Mouse (Mus musculus): Measurements from ENCODE around the gene Pparg.

Pparg gene

GRCm38 (mm10) chr6:115366869-115367610 lies 6.3 kb downstream of the Pparg start:
- no peak for DNase-seq

- no peak for DNase-seq
Measured at GRCm38 (mm10) chr6:115374871-115375852, 14.4 kb downstream of the Pparg start.

GRCm38 (mm10) chr6:115380596-115380995 lies 19.8 kb downstream of the Pparg start:
- DNase-seq: no peak

- no peak for DNase-seq
Measured at GRCm38 (mm10) chr6:115382712-115383111, 22.0 kb downstream of the Pparg start.

GRCm38 (mm10) chr6:115389945-115390540 lies 29.3 kb downstream of the Pparg start:
- no peak for DNase-seq

- no peak for DNase-seq
Measured at GRCm38 (mm10) chr6:115396911-115397310, 36.2 kb downstream of the Pparg start.

- no peak for DNase-seq
Measured at GRCm38 (mm10) chr6:115404354-115404753, 43.6 kb downstream of the Pparg start.

- no peak for DNase-seq
Measured at GRCm38 (mm10) chr6:115411477-115411876, 50.7 kb downstream of the Pparg start.

- no peak for DNase-seq
Measured at GRCm38 (mm10) chr6:115418171-115418570, 57.4 kb downstream of the Pparg start.

- no peak for DNase-seq
Measured at GRCm38 (mm10) chr6:115418964-115419363, 58.2 kb downstream of the Pparg start.

- no peak for DNase-seq
Measured at GRCm38 (mm10) chr6:115420963-115421362, 60.2 kb downstream of the Pparg start.

- DNase-seq: no peak
Measured at GRCm38 (mm10) chr6:115421665-115422064, 60.9 kb downstream of the Pparg start.

GRCm38 (mm10) chr6:115424433-115424832 lies 63.7 kb downstream of the Pparg start:
- DNase-seq: no peak

GRCm38 (mm10) chr6:115432726-115433125 lies 72.0 kb downstream of the Pparg start:
- DNase-seq: no peak

- no peak for DNase-seq
Measured at GRCm38 (mm10) chr6:115434054-115434453, 73.3 kb downstream of the Pparg start.

GRCm38 (mm10) chr6:115434816-115435215 lies 74.1 kb downstream of the Pparg start:
- no peak for DNase-seq

GRCm38 (mm10) chr6:115440231-115441006 lies 79.7 kb downstream of the Pparg start:
- DNase-seq: no peak

- DNase-seq: no peak
Measured at GRCm38 (mm10) chr6:115452501-115452900, 91.8 kb downstream of the Pparg start.

GRCm38 (mm10) chr6:115462743-115463337 lies 102.1 kb downstream of the Pparg start:
- DNase-seq: no peak

GRCm38 (mm10) chr6:115463338-115463737 lies 102.6 kb downstream of the Pparg start:
- DNase-seq: no peak

- no peak for DNase-seq
Measured at GRCm38 (mm10) chr6:115464661-115465060, 103.9 kb downstream of the Pparg start.

- DNase-seq: no peak
Measured at GRCm38 (mm10) chr6:115465463-115465862, 104.7 kb downstream of the Pparg start.
